Mouse (Mus musculus): ENCODE measurements around the gene Vcp. TPM values are rescaled to one million over a fixed set of nuclear protein-coding genes. Genes with fewer than 3 reads are reported as not detected.
A peak's percentile ranks its signal among the peaks of the same experiment; 100 is the strongest.

The Vcp gene
- polyA plus RNA-seq, 2 experiments = 80.0 to 176 TPM

DNA sequence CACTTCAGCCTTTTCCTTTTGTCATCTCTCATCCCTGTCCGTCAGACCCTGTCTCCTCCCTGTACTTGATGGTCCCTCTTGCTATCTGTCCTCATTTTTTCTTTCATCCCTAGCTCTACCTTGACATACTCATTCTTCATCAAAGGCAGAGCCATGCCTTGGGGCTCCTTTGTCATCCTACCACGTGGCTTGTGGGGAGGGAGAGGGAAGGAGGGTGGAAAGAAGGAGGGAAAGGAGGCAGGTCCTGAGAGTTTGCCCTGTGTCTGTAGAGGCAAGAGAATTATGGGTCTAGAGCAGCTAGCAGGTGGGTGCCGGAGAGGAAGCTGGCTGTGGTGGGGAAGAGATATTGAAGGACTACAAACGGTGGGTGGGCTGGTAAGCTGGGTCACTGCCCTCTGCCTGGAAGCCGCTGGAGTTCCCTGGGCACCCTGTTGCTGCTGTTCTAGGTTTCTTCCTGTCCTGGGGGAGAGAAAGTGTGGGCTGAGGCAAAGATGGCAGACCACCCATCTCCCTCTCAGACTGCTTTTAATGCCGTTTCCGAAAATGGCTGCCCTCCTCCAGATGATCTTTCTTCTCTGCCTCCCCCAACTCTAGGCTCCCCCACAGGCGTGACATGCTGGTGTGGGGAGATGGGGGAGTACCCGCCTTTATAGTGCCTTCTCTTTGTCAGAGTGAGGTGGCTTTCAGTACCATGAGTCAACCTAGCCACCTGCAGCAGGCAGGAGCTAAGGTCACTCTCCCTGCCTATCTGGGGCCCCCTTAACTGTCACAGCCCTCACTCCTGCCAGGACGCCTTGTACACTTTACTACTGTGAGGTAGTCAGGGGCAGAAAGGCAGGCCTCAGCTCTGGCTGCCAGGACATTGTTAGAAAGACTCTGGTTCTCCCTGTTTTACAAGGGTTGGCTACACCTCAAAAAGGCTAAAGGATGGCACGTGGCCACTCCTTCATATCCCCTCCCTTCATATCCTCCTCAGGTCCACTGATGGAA, 48.8 kb downstream of the Vcp start:
- H3K4me2 ChIP-seq (ENCODE audit: low read depth) = no peak overlapping the region

DNA sequence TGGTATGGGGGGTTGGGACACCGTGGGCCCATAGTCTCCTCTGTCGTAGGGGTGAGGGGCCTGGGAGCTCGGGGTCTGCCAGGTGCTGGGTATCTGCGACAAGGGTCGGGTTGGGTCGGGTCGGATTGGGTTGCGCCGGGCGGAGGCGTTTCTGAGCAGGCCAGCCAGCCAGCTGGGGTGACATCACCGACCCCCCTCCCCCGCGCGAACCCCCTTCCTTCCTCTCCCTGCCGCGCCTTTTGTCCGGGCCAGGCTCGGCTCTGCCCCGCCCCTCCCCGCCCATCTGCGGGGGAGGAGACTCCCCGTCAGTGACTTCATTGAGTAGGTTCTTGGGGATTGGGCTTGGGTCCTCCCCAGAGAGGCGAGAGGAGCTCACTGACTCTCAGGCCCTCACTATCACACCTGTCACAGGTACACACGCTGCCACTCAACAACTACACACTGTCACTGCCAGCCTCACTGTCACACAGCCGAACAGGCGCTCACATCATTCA, 50.2 kb downstream of the Vcp start:
- Histone ChIP-seq H3K36me3 (replicated peaks; ENCODE audit: control insufficient read depth, insufficient read depth, low read depth) (no peaks in the 10 kb centered on the region), H3K4me2 (ENCODE audit: low read depth) (peak overlapping the region; percentile 76), H3K9ac (replicated peaks) (peak overlapping the region; percentile 59), H3K27ac (no peak overlapping the region), H3K4me3 (ENCODE audit: insufficient read depth in 1 of 2, low read depth in 2 of 2, low read length in 2 of 2) (peak overlapping the region; percentile 53 to 56), H3K27me3 (ENCODE audit: control insufficient read depth, insufficient read depth, low read length) (peaks cover 34% of the 10 kb centered on the region), H3K4me1 (replicated peaks; ENCODE audit: control insufficient read depth in 2 of 2, insufficient read depth in 2 of 2, low read length in 1 of 2) (peaks cover 0 to 2% of the 10 kb centered on the region in 2 experiments; a peak in 1 of 4 replicates), H3K9me3 (ENCODE audit: control insufficient read depth, low read length) (no peaks in the 10 kb centered on the region)
- peak; percentile 15 to 51 (median 34) for DNase-seq (ENCODE audit: low read depth in 3 of 3, low spot score in 3 of 3)
- peak; percentile 65 for ATAC-seq (ENCODE audit: insufficient read depth)
- TF ChIP-seq EP300 (IDR thresholded peaks at IDR 0.05; ENCODE audit: low read depth) (no peak), CTCF (IDR thresholded peaks at IDR 0.05; ENCODE audit: low read depth) (no peak)
- 3% methylated on average over 22 of the region's 27 CpGs for WGBS (ENCODE audit: insufficient replicate concordance)

More for the DNA sequence above, 48.8 kb downstream of the Vcp start:
- no peak overlapping the region for H3K4me3 ChIP-seq (ENCODE audit: insufficient read depth in 1 of 2, low read depth in 2 of 2, low read length in 2 of 2)
- H3K9ac ChIP-seq (replicated peaks) = no peak overlapping the region
- H3K9me3 ChIP-seq (ENCODE audit: control insufficient read depth, low read length) = no peaks in the 10 kb centered on the region
- TF ChIP-seq EP300 (IDR thresholded peaks at IDR 0.05; ENCODE audit: low read depth) = no peak
- no peak for TF ChIP-seq CTCF (IDR thresholded peaks at IDR 0.05; ENCODE audit: low read depth)
- H3K27ac ChIP-seq = no peak overlapping the region
- H3K36me3 ChIP-seq (replicated peaks; ENCODE audit: control insufficient read depth, insufficient read depth, low read depth) = no peaks in the 10 kb centered on the region
- 41% methylated on average over 11 of the region's 11 CpGs for WGBS (ENCODE audit: insufficient replicate concordance)
- H3K27me3 ChIP-seq (ENCODE audit: control insufficient read depth, insufficient read depth, low read length) = peaks cover 32% of the 10 kb centered on the region
- ATAC-seq (ENCODE audit: insufficient read depth) = no peak
- H3K4me1 ChIP-seq (replicated peaks; ENCODE audit: control insufficient read depth in 2 of 2, insufficient read depth in 2 of 2, low read length in 1 of 2) = peaks cover 0 to 2% of the 10 kb centered on the region in 2 experiments; a peak in 1 of 4 replicates
- no peak for DNase-seq (ENCODE audit: low read depth in 3 of 3, low spot score in 3 of 3)

DNA sequence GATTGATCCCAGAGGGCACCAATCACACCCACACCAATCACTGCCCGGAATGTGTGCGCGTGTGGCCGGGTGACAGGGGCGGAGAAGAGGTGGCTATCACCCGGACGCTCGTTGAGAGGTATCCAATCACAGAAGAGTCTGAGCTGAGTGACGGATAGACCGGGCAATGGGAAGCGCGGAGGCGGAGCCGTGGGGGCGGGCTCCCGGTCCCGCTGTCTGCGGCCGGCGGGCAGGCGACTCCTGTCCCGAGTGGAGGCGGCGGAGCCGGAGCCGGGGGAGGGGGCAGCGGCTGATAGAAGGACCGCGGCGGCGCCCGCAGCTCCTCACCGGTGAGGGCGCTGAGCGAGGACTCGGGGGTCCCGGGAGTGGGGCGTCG, 50.6 kb downstream of the Vcp start, which contains the start of gene Dnajb5:
TSS of gene Dnajb5 (plus strand) at position 139 of the 376 bp plus-strand sequence.
- ATAC-seq (ENCODE audit: insufficient read depth) (peak; percentile 91), DNase-seq (ENCODE audit: low read depth in 3 of 3, low spot score in 3 of 3) (peak; percentile 68 to 72 (median 69))
- no peak within 1 kb of the TSS for H3K27ac ChIP-seq
- peak within 1 kb of the TSS; percentile 59 for H3K9ac ChIP-seq (replicated peaks)
- peak within 1 kb of the TSS; percentile 53 to 56 for H3K4me3 ChIP-seq (ENCODE audit: insufficient read depth in 1 of 2, low read depth in 2 of 2, low read length in 2 of 2)
- under 1% methylated on average over 39 of the region's 39 CpGs for WGBS (ENCODE audit: insufficient replicate concordance)
- peaks cover 34% of the 10 kb centered on the region for H3K27me3 ChIP-seq (ENCODE audit: control insufficient read depth, insufficient read depth, low read length)
- H3K4me2 ChIP-seq (ENCODE audit: low read depth) = peak within 1 kb of the TSS; percentile 76
- no peaks in the 10 kb centered on the region for H3K9me3 ChIP-seq (ENCODE audit: control insufficient read depth, low read length)
- TF ChIP-seq CTCF (IDR thresholded peaks at IDR 0.05; ENCODE audit: low read depth) = no peak
- TF ChIP-seq EP300 (IDR thresholded peaks at IDR 0.05; ENCODE audit: low read depth) = no peak
- peaks cover 0 to 2% of the 10 kb centered on the region in 2 experiments; a peak in 1 of 4 replicates for H3K4me1 ChIP-seq (replicated peaks; ENCODE audit: control insufficient read depth in 2 of 2, insufficient read depth in 2 of 2, low read length in 1 of 2)
- H3K36me3 ChIP-seq (replicated peaks; ENCODE audit: control insufficient read depth, insufficient read depth, low read depth) = no peaks in the 10 kb centered on the region

- Histone ChIP-seq H3K4me2 (ENCODE audit: low read depth) (peak overlapping the region; percentile 76), H3K9me3 (ENCODE audit: control insufficient read depth, low read length) (no peaks in the 10 kb centered on the region), H3K4me3 (ENCODE audit: insufficient read depth in 1 of 2, low read depth in 2 of 2, low read length in 2 of 2) (no peak overlapping the region), H3K4me1 (replicated peaks; ENCODE audit: control insufficient read depth in 2 of 2, insufficient read depth in 2 of 2, low read length in 1 of 2) (peaks cover 0 to 2% of the 10 kb centered on the region in 2 experiments; a peak in 1 of 4 replicates), H3K27me3 (ENCODE audit: control insufficient read depth, insufficient read depth, low read length) (peaks cover 34% of the 10 kb centered on the region), H3K27ac (no peak overlapping the region), H3K36me3 (replicated peaks; ENCODE audit: control insufficient read depth, insufficient read depth, low read depth) (no peaks in the 10 kb centered on the region), H3K9ac (replicated peaks) (no peak overlapping the region)
- ATAC-seq (ENCODE audit: insufficient read depth) (no peak), DNase-seq (ENCODE audit: low read depth in 3 of 3, low spot score in 3 of 3) (no peak)
- TF ChIP-seq EP300 (IDR thresholded peaks at IDR 0.05; ENCODE audit: low read depth) (no peak), CTCF (IDR thresholded peaks at IDR 0.05; ENCODE audit: low read depth) (no peak)
- WGBS (ENCODE audit: insufficient replicate concordance) = 11% methylated on average over 14 of the region's 14 CpGs
Measured at GRCm38 (mm10) chr4:42949051-42949675, 51.1 kb downstream of the Vcp start.

Data from liver, embryonic 14.5 days (tissue).